Mouse (Mus musculus): ENCODE data around the gene Gm42957.
"Not testable (repeated sequence)": the region's sequence is repeated elsewhere in the genome, so short reads cannot be mapped to it uniquely, and the experiment has no call there.

The Gm42957 gene

DNA sequence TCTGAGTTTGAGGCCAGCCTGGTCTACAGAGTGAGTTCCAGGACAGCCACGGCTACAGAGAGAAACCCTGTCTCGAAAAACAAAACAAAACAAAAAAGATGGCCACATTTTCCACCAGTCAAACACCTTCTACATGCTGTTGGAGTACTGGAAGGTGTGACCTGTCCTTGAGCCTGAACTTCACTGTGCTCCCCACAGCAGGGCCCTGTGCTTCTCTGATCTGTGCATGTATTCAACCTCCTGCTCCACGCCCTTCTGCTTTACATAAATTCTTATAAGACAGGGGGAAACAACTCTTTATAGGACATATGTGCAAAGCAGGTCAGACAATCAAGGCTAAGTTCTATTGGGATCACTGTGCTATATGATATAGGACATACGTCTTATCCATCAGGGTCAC lies 12.1 kb upstream of the Gm42957 start:
- DNase-seq (ENCODE audit: low spot score) = no peak

DNA sequence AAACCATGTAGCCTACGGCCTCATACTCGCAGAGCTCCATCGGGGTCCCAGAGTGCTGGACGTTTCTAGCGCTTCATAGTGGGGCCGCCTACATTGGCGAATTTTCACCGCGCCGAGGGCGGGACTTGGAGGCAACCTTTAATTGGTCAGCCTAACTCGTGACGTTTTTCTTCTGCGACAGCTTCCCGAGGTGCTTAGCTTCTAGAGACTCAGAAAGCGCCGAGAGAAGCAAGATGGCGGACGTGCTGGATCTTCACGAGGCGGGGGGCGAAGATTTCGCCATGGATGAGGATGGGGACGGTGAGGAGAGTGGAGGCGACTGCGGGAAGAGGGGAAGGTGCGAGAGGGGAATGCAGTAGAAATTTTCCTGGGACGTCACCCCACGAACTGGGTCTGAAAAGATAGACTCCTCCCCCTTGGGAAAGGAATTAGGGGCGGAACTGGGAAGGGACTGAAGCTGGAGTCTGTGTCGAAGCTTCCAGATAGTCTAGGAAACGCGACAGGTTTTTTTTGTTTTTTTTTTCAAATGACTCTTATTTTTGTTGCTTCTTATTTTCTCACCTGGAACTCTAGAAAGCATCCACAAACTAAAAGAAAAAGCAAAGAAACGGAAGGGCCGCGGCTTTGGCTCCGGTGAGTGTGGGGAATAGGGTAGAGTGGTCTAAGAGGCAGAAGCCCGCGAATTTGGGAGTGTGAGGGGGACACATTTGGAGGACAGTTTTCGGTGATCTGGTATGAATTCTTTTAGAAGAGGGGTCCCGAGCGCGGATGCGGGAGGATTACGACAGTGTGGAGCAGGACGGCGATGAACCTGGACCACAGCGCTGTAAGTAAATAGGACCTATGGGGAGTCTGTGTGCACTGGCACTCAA lies 5.3 kb upstream of the Gm42957 start, which contains the start of gene Rbm8a:
TSS of gene Rbm8a (plus strand) at position 205 of the 872 bp plus-strand sequence.
- peak; percentile 99 for DNase-seq (ENCODE audit: low spot score)

DNA sequence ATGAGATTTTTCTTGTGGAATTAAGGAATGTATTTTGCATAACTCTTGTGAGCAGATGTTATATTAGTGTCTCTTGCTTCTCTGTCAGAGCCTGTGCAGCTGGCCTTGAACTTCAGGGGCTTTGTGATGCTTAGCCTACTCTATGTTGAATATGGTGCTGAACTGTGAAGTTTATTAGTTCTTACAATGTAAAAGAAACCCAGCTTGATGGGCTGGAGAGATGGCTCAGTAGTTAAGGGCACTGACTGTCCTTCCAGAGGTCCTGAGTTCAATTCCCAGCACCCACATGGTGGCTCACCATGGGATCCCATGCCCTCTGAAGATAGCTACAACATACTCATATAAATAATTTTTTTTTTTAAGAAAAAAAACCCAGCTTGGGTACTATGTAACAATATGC lies 3.2 kb upstream of the Gm42957 start:
- no peak for DNase-seq (ENCODE audit: low spot score)

DNA sequence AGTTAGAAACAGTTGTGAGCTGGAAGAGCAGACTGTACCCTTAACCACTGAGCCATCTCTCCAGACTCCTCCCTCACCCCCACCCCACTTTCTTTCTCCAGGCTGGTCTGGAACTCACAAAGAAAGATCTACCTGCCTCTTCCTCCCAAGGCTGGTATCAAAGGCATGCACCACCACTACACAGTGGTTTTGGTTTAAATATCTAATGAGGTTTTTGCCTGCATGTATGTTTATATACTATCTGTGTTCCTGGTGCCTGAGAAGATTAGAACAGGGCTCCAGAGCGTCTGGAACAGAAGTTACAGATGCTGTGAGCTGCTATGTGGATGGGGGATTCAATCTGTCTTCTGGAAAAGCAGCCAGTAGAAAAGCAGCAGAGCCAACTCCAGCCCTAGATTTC lies 1.3 kb upstream of the Gm42957 start:
- no peak for DNase-seq (ENCODE audit: low spot score)

GRCm38 (mm10) chr3:96635906-96636305 lies 632 bp downstream of the Gm42957 start:
- peak; percentile 27 for DNase-seq (ENCODE audit: low spot score)

- DNase-seq (ENCODE audit: low spot score) = no peak
Observed at GRCm38 (mm10) chr3:96636448-96636847, 1.2 kb downstream of the Gm42957 start.

- DNase-seq (ENCODE audit: low spot score) = peak; percentile 61
Observed at GRCm38 (mm10) chr3:96639219-96639618, 3.9 kb downstream of the Gm42957 start.

GRCm38 (mm10) chr3:96645018-96645649 lies 9.9 kb downstream of the Gm42957 start, which contains the start of gene Itga10:
TSS of gene Itga10 (plus strand) at chr3:96645584.
- peak; percentile 33 for DNase-seq (ENCODE audit: low spot score)

GRCm38 (mm10) chr3:96647365-96647764 lies 12.1 kb downstream of the Gm42957 start:
- no peak for DNase-seq (ENCODE audit: low spot score)

- no peak for DNase-seq (ENCODE audit: low spot score)
Observed at GRCm38 (mm10) chr3:96660901-96661300, 25.6 kb downstream of the Gm42957 start.

- DNase-seq (ENCODE audit: low spot score) = no peak
Observed at GRCm38 (mm10) chr3:96662731-96663316, 27.6 kb downstream of the Gm42957 start.

DNA sequence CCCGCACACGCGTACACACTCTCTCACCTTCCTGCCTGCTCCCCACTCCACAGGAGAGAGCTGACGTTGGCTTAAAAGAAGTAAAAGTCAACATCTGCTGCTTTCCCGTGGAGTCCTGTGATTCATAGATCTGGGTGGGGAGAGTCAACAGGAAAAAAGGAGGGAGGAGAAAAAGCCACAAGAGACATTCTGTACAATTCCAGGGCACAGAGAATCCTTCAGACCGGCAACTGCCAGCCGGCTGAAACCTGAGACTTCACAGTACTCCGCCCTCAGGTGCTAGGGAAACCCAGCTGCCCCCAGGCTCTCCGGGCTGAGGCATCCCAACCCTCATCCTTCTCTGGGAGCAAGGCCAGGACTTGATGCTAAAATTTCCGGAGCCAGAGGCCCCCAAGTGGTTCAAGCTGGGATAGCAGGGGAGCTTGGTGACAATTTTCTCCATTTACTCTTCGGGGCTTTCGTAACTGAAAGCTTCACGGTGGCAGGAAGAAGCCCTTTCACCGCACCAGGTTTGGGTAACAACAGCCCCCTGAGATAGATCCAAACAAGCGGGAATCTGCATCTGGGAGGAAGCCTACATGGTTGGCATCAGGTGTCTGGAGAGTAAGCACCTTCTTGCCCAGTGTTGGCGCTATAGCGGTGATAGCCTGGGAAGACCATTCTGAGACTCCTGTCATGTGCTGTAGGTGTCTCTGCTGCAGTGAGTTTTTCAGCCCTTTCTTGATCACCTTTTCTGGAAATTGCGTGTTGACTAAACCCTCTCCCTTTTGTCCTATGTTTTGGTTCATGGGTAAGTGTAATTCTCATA lies 28.4 kb downstream of the Gm42957 start:
- DNase-seq (ENCODE audit: low spot score) = peak; percentile 91

GRCm38 (mm10) chr3:96665732-96666363 lies 30.6 kb downstream of the Gm42957 start:
- DNase-seq (ENCODE audit: low spot score) = not testable (repeated sequence)

DNA sequence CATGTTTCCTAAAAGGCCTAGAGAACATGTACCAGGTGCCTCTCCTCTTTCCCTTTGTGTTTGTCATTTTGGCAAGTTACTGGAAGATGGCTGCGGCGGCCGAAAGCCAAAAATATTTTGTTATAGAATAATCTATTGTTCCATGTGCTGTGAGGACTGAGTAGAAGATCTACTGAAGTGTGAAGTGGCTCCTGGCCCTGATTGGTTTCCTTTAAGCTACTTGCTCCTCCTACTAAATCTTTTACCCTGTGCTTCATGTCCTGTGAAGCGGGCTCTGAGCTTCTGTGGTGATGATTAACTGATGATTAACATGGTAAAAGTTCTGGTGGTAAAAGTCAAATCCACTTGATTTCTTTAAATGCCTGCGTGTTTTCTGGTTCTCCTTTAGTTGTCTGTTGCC lies 31.6 kb downstream of the Gm42957 start:
- no peak for DNase-seq (ENCODE audit: low spot score)

DNA sequence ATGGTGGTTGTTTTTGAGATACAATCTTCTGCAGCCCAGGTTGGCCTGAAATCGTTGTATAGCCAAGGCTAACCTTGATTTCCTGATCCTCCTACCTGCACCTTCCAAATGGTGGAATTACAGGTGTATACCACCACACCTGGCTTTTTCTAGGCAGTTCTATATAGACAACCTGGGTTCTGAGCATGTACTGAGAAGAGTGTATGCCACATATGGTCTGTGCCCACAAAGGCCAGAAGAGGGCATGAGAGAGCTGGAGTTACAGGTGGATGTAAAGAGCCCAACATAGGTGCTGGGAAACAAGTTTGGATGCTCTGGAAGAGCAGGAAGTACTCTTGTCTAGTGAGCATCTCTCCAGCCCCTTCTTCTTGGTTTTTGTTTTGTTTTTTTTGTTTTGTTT lies 32.0 kb downstream of the Gm42957 start:
- DNase-seq (ENCODE audit: low spot score) = no peak

DNA sequence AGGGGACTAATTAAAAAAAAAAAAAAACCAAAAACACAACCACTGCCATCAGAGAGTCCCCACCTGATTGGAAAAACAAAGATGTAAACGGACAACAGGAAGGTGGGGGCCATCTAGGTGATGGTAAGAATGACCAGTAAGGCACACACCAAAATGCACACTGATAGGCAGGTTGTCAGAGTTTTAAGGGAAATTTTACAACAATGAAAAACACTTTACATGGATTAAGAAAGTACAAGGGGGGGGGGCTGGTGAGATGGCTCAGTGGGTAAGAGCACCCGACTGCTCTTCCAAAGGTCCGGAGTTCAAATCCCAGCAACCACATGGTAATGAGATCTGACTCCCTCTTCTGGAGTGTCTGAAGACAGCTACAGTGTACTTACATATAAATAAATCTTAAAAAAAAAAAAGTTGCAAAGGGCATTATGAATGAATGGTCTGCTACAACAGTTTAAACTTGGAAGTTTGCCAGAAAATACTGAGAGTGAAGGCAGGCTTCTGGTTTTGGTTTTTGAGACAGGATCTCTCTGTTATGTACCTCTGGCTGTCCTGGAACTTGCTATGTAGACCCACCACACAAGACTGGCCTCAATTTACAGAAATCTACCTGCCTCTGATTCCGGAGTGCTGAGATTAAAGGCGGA lies 33.3 kb downstream of the Gm42957 start:
- DNase-seq (ENCODE audit: low spot score) = peak; percentile 42

DNA sequence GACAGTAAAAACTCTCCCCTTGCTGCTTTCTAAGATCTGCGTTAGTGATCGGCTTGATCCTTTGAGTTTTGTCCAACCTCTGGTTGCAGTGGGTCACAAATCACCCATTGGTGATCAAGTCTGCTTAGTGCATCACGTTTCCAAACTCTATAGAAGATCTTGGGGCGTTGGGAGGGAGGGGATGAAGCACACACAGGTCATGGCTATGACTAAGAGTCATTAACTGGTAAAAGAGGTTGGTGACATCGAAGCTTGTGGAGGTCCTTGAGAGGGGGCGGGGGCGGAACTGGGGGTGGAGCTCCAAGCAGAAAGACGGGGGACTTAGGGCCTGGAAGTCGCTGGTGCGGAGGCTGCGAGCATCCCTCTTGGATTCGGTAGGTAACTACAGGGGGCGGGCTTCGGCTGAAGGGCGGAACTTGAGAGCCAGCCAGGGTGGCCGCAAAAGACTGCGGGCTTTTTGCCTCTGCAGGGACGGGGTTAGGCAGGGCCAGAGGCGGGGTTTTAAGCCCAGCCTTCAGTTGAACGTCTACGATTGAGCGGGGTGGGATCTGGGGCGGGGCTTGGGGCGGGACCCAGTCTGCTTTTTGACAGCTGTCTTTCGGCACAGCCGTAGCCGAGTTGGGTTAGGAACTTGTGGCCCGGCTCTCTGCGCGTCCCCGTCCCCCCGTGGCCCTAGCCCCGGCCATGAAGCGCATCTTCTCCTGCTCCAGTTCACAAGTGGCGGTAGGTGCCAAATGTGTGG lies 34.6 kb downstream of the Gm42957 start, which contains the start of gene Ankrd35:
TSS of gene Ankrd35 (plus strand) at position 405 of the 742 bp plus-strand sequence.
- DNase-seq (ENCODE audit: low spot score) = peak; percentile 90

GRCm38 (mm10) chr3:96671519-96671918 lies 36.2 kb downstream of the Gm42957 start:
- no peak for DNase-seq (ENCODE audit: low spot score)

DNA sequence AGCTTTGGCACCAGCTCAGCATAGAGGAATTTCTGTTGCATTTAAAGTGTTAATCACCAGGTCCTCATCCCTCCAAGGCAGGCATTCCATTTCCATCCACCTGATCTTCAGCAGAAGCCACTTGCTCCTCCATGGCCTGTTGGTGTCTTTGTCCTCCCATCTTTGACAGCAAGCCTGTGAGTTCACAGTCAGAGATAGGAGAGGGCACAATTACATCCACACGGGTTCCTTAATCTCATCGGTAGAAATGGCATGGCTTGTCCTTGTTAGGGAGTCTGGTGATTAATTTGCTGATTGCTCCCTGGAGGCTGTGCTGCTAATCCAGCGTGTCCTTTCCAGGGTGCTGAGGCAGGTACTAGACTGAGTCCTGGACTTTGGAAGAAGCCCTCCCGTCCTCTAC lies 38.2 kb downstream of the Gm42957 start:
- DNase-seq (ENCODE audit: low spot score) = no peak

DNA sequence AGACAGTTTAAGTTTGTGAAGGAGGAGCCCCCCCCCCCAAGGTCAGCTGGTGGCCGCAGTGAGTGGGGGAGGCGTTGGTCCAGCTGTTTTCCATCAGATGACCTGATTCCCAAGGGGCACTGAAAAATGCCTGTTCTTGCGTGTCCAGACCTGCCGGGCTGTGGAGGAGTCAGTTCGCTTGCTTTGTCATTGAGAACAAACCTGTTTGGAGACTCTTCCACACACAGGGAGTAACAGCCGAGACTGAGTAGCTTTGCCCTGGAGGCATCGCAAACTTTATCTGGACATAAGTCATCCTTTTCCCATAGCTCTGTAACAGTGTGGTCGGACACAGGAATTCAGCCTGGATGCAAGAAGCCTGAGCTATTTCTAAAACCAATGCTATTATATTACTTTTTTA lies 39.2 kb downstream of the Gm42957 start:
- DNase-seq (ENCODE audit: low spot score) = no peak

All from MN1 (cell line).